Mouse (Mus musculus): ENCODE results near the gene Gtpbp1. TPM values are rescaled to one million over a fixed set of nuclear protein-coding genes. Genes with fewer than 3 reads are reported as not detected.
"Not testable (repeated sequence)": the region's sequence is repeated elsewhere in the genome, so short reads cannot be mapped to it uniquely, and the experiment has no call there.

Gene Gtpbp1
- polyA plus RNA-seq, 1 experiment from 2014 or later: 26.2 TPM

GRCm38 (mm10) chr15:79658531-79659375, 31.9 kb upstream of the Gtpbp1 start, which contains the start of the genes Fam227a and Cby1:
Fam227a (minus strand) TSS chr15:79658956.
Cby1 (plus strand) TSS chr15:79659199.
- Histone ChIP-seq H3K9me3 (replicated peaks; ENCODE audit: control insufficient read depth, low read length) (no peaks in the 10 kb centered on the region), H3K27ac (ENCODE audit: low read length) (peak within 1 kb of the TSS; percentile 67), H3K9ac (ENCODE audit: low read depth, low read length) (peak within 1 kb of the TSS; percentile 83), H3K4me3 (ENCODE audit: low read depth, low read length) (peak within 1 kb of the TSS; percentile 71), H3K27me3 (ENCODE audit: control insufficient read depth, insufficient read depth, low read depth, low read length) (no peaks in the 10 kb centered on the region), H3K36me3 (ENCODE audit: control insufficient read depth, insufficient read depth) (no peaks in the 10 kb centered on the region), H3K4me1 (ENCODE audit: control insufficient read depth, low read depth, low read length) (peaks cover 12% of the 10 kb centered on the region), H3K4me2 (ENCODE audit: low read depth, low read length) (peak within 1 kb of the TSS; percentile 86)
- WGBS (ENCODE audit: insufficient replicate concordance): under 1% methylated on average over 55 of the region's 55 CpGs
- peak; percentile 90 for ATAC-seq (ENCODE audit: low read depth)

DNA sequence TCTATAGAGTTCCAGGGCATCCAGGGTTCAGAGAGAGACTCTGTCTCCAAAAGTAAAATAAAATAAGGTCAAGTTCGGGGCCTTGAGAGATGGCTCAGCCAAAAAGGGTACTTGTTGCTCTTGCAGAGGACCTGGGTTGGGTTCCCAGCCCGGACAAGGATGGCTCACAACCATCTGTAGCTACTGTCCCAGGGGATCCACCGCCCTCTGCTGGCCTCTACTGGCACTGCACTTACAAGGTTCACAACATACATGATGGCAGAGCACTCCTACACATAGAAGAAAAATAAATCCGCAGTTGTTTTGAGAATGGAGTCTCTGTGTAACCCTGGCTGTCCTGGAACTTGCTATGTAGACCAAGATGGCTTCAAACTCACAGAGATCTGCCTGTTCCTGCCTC, 28.8 kb upstream of the Gtpbp1 start:
- Histone ChIP-seq H3K36me3 (ENCODE audit: control insufficient read depth, insufficient read depth) (no peaks in the 10 kb centered on the region), H3K4me3 (ENCODE audit: low read depth, low read length) (no peak overlapping the region), H3K4me1 (ENCODE audit: control insufficient read depth, low read depth, low read length) (peaks cover 12% of the 10 kb centered on the region), H3K27me3 (ENCODE audit: control insufficient read depth, insufficient read depth, low read depth, low read length) (no peaks in the 10 kb centered on the region), H3K27ac (ENCODE audit: low read length) (no peak overlapping the region), H3K9me3 (replicated peaks; ENCODE audit: control insufficient read depth, low read length) (no peaks in the 10 kb centered on the region), H3K4me2 (ENCODE audit: low read depth, low read length) (no peak overlapping the region), H3K9ac (ENCODE audit: low read depth, low read length) (no peak overlapping the region)
- 68% methylated on average over 4 of the region's 4 CpGs for WGBS (ENCODE audit: insufficient replicate concordance)
- ATAC-seq (ENCODE audit: low read depth): no peak

GRCm38 (mm10) chr15:79664666-79665065, 26.0 kb upstream of the Gtpbp1 start:
- Histone ChIP-seq H3K36me3 (ENCODE audit: control insufficient read depth, insufficient read depth) (no peaks in the 10 kb centered on the region), H3K9me3 (replicated peaks; ENCODE audit: control insufficient read depth, low read length) (no peaks in the 10 kb centered on the region), H3K27me3 (ENCODE audit: control insufficient read depth, insufficient read depth, low read depth, low read length) (no peaks in the 10 kb centered on the region), H3K4me2 (ENCODE audit: low read depth, low read length) (no peak overlapping the region), H3K9ac (ENCODE audit: low read depth, low read length) (no peak overlapping the region), H3K27ac (ENCODE audit: low read length) (no peak overlapping the region), H3K4me3 (ENCODE audit: low read depth, low read length) (no peak overlapping the region), H3K4me1 (ENCODE audit: control insufficient read depth, low read depth, low read length) (peaks cover 4% of the 10 kb centered on the region)
- ATAC-seq (ENCODE audit: low read depth): no peak
- 76% methylated on average over 8 of the region's 8 CpGs for WGBS (ENCODE audit: insufficient replicate concordance)

DNA sequence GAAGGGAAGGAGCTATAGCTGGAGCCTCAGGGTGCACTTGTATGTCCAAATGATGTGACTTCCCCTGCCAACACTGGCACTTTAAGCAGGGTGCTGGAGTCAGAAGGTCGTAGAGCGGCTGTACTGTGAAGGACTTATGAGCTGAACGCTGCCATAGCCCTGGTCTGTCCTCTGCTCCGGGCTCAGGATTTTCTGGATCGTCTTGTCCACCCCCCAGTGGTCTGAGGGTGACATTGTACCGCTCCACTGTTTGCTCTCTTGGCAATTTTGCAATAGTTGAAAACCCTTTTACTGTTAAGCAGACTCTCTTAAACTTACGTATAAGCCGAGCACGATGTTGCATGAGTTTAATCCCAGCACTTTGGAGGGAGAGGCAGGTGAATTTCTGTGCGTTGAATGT, 21.4 kb upstream of the Gtpbp1 start:
- ATAC-seq (ENCODE audit: low read depth): no peak
- Histone ChIP-seq H3K4me2 (ENCODE audit: low read depth, low read length) (no peak overlapping the region), H3K9ac (ENCODE audit: low read depth, low read length) (no peak overlapping the region), H3K36me3 (ENCODE audit: control insufficient read depth, insufficient read depth) (peaks cover 10% of the 10 kb centered on the region), H3K27me3 (ENCODE audit: control insufficient read depth, insufficient read depth, low read depth, low read length) (no peaks in the 10 kb centered on the region), H3K4me1 (ENCODE audit: control insufficient read depth, low read depth, low read length) (peaks cover 13% of the 10 kb centered on the region), H3K9me3 (replicated peaks; ENCODE audit: control insufficient read depth, low read length) (no peaks in the 10 kb centered on the region), H3K4me3 (ENCODE audit: low read depth, low read length) (no peak overlapping the region), H3K27ac (ENCODE audit: low read length) (0 out of 2 replicates have a peak overlapping the region, but pooled peaks have one; percentile 12)
- WGBS (ENCODE audit: insufficient replicate concordance): 68% methylated on average over 10 of the region's 10 CpGs

- peak within 1 kb of the TSS; percentile 79 for H3K9ac ChIP-seq (ENCODE audit: low read depth, low read length)
- H3K4me3 ChIP-seq (ENCODE audit: low read depth, low read length): peak within 1 kb of the TSS; percentile 74
- peak within 1 kb of the TSS; percentile 54 for H3K27ac ChIP-seq (ENCODE audit: low read length)
- H3K4me1 ChIP-seq (ENCODE audit: control insufficient read depth, low read depth, low read length): peaks cover 13% of the 10 kb centered on the region
- H3K27me3 ChIP-seq (ENCODE audit: control insufficient read depth, insufficient read depth, low read depth, low read length): no peaks in the 10 kb centered on the region
- peak within 1 kb of the TSS; percentile 71 for H3K4me2 ChIP-seq (ENCODE audit: low read depth, low read length)
- no peaks in the 10 kb centered on the region for H3K9me3 ChIP-seq (replicated peaks; ENCODE audit: control insufficient read depth, low read length)
- WGBS (ENCODE audit: insufficient replicate concordance): 14% methylated on average over 33 of the region's 33 CpGs
- peaks cover 22% of the 10 kb centered on the region for H3K36me3 ChIP-seq (ENCODE audit: control insufficient read depth, insufficient read depth)
- peak; percentile 98 for ATAC-seq (ENCODE audit: low read depth)
These were observed 20.2 kb upstream of the Gtpbp1 start, which contains the start of gene Tomm22 for GRCm38 (mm10) chr15:79670249-79670971. Tomm22 (plus strand) TSS chr15:79670861.

DNA sequence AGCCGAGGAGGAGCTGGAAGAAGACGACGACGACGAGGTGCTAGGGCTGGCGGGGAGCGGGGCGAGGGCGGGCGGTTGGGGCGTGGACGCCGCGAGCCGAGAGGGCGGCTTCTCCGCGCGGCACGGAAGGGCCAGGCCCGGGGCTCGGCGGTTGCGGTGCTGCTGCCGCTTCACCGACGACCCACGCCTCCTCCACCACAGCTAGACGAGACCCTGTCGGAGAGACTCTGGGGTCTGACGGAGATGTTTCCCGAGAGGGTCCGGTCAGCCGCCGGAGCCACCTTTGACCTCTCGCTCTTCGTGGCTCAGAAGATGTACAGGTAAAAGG, 19.7 kb upstream of the Gtpbp1 start:
- Histone ChIP-seq H3K9me3 (replicated peaks; ENCODE audit: control insufficient read depth, low read length) (no peaks in the 10 kb centered on the region), H3K9ac (ENCODE audit: low read depth, low read length) (peak overlapping the region; percentile 79), H3K4me3 (ENCODE audit: low read depth, low read length) (peak overlapping the region; percentile 74), H3K27ac (ENCODE audit: low read length) (peak overlapping the region; percentile 54), H3K4me2 (ENCODE audit: low read depth, low read length) (peak overlapping the region; percentile 71), H3K27me3 (ENCODE audit: control insufficient read depth, insufficient read depth, low read depth, low read length) (no peaks in the 10 kb centered on the region), H3K4me1 (ENCODE audit: control insufficient read depth, low read depth, low read length) (peaks cover 13% of the 10 kb centered on the region), H3K36me3 (ENCODE audit: control insufficient read depth, insufficient read depth) (peaks cover 24% of the 10 kb centered on the region)
- ATAC-seq (ENCODE audit: low read depth): peak; percentile 63
- WGBS (ENCODE audit: insufficient replicate concordance): under 1% methylated on average over 34 of the region's 37 CpGs

GRCm38 (mm10) chr15:79671828-79672348, 18.8 kb upstream of the Gtpbp1 start:
- H3K27me3 ChIP-seq (ENCODE audit: control insufficient read depth, insufficient read depth, low read depth, low read length); ATAC-seq (ENCODE audit: low read depth); H3K9me3 ChIP-seq (replicated peaks; ENCODE audit: control insufficient read depth, low read length); H3K27ac ChIP-seq (ENCODE audit: low read length): not testable (repeated sequence)
- H3K4me1 ChIP-seq (ENCODE audit: control insufficient read depth, low read depth, low read length): peaks cover 13% of the 10 kb centered on the region
- H3K4me3 ChIP-seq (ENCODE audit: low read depth, low read length): peak overlapping the region; percentile 74
- H3K36me3 ChIP-seq (ENCODE audit: control insufficient read depth, insufficient read depth): peaks cover 33% of the 10 kb centered on the region
- H3K4me2 ChIP-seq (ENCODE audit: low read depth, low read length): peak overlapping the region; percentile 71
- 73% methylated on average over 11 of the region's 11 CpGs for WGBS (ENCODE audit: insufficient replicate concordance)
- peak overlapping the region; percentile 18; the same call in 1 of the 2 replicates for H3K9ac ChIP-seq (ENCODE audit: low read depth, low read length)

DNA sequence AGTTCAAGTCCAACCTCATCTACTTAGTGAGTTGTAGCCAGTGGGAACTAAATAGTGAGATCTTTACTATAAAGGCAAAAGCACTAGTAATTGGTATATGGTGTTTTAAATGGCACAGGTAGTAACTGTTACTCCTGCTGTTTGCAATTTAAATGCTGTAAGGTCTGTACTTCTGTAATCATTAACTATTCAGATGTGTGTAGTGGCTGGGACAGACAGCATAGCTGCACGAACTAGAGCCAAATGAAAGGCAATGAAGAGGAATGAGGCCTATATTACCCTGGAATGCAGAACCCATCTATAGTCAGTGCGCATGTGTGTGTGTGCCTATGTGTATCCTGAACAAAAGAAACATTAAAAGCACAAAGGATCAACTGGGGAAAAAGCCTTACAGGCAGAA, 12.7 kb upstream of the Gtpbp1 start:
- Histone ChIP-seq H3K4me2 (ENCODE audit: low read depth, low read length) (no peak overlapping the region), H3K27me3 (ENCODE audit: control insufficient read depth, insufficient read depth, low read depth, low read length) (no peaks in the 10 kb centered on the region), H3K4me1 (ENCODE audit: control insufficient read depth, low read depth, low read length) (peaks cover 28% of the 10 kb centered on the region), H3K36me3 (ENCODE audit: control insufficient read depth, insufficient read depth) (peaks cover 35% of the 10 kb centered on the region), H3K9ac (ENCODE audit: low read depth, low read length) (no peak overlapping the region; the same call in 1 of the 2 replicates), H3K27ac (ENCODE audit: low read length) (no peak overlapping the region; the same call in 1 of the 2 replicates), H3K9me3 (replicated peaks; ENCODE audit: control insufficient read depth, low read length) (no peaks in the 10 kb centered on the region), H3K4me3 (ENCODE audit: low read depth, low read length) (no peak overlapping the region)
- WGBS (ENCODE audit: insufficient replicate concordance): 76% methylated on average over 2 of the region's 2 CpGs
- ATAC-seq (ENCODE audit: low read depth): peak; percentile 34; the same call in 1 of the 2 replicates
